Mouse (Mus musculus) embryo, embryonic 10.5 days (tissue): ENCODE data around the gene C530008M17Rik.
"Not testable (repeated sequence)": the region's sequence is repeated elsewhere in the genome, so short reads cannot be mapped to it uniquely, and the experiment has no call there.

Experiments used
- DNase-seq: peaks from one replicate; pipeline ENCODE4 v3.0.0-alpha.2; 2015; ENCODE audit warnings: low spot score

The C530008M17Rik gene

DNA sequence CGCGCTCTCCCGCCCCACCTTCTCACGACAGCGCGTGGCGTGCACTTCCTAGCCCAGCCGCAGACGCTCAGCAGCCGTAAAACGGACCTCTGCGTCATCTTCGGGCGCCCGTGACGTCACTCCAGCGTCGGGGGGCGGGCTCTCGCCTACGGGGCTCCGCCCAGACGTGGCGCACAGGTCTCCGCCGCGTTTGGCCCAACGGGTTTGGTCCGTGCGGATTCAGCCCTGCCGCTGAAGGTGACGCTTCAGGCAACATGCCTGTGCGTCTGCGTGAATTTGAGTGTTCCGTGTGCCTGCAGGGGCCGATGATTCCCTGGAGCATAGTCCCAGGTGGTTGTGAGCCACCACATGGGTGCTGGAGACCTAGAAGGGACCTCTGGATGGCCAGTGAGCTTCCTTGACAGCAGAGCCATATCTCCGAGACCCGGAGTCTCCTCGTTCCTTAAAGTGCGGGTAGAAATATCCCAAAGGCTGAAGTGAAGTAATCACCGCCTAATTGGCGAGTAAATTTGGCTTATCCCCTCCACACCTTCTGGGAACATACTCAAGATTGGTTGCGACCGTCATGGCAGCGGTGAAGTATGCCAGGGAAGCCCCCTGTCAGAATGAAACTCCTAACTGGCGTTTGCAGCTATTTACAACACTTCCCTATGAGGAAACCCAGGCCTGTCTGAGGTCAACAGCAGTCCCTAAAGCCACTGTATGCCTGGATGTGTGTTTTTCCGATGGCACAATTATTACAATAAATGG, 249.3 kb downstream of the C530008M17Rik start, which contains the start of gene Aasdh:
Gene Aasdh, minus strand, starts transcription at position 110 of the 750 bp plus-strand sequence.
- peak; percentile 97 for DNase-seq

DNA sequence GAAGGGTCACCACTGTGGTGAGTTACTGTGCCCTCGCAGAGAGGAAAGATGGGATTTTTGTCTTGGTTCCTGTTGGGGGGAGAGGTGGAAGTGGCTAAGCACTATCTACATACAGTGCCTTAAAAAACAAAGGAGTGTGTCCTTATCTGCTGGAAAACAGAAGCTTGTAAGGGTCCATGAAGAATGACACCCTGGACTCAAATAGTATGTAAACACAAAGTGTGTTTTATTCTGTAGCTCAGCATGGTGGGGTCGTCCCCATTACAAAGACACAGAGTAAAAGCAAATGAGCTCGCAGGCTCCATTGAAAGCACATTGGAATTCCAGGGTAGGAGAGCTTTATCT, 249.8 kb downstream of the C530008M17Rik start:
- no peak for DNase-seq

DNA sequence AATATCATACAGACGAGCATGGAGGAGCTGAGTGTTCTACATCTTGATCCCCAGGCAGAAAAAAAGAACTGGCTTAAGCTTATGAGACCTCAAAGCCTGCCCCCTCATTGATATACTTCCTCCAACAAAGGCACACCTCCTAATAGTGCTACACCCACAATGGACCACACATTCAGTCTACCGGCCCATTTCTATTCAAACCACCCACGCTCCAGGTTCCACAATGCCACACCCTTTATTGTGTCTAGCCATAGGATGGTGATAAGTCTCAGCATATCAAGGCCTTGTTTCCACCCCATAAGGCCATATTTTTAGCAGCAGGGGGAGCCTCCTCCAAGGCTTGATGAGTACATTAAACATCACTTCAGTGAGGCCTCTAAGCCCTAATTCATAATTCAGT, 254.5 kb downstream of the C530008M17Rik start:
- no peak for DNase-seq

DNA sequence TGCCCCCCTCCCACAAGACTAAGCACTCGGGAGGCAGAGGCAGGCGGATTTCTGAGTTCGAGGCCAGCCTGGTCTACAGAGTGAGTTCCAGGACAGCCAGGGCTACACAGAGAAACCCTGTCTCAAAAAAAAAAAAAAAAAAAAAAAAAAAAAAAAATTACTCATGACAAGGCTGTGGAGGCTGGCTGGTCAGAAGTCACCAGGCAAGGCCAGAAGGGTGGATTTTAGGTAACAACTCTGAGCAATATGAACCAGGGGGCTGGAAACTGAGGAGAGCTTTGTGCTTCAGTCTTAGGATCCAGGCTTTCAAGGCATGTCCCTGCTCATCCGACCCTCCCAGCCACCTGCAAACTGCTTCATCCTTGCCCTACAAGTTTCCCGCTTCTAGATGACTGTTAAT, 256.2 kb downstream of the C530008M17Rik start:
- not testable (repeated sequence) for DNase-seq

DNA sequence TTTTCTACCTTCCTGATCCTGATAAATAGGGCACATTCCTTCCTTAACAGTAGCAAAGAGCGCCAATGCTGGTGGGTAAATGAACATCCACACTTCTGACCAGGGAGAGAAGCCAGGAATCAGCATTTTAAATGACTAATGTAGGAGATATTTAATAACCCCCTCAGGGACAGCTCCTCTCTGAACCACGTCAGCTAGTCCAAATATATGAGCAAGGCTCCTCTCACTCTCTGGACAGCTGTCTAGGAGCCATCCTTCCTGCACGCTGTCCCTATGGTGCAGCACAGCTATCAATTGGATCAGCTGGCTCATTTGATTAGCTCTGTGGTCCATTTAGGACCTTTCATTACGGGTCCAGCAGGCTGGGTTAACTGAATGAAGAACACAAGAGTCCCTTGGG, 266.5 kb downstream of the C530008M17Rik start:
- DNase-seq: no peak
